Mouse (Mus musculus) Patski (cell line): ENCODE measurements at regions not wholly inside any gene's neighbourhood (a gene's known extent, or its start where the extent isn't known, plus 50 kb on each side); places are given as distances from the start of the nearest gene placed in this dataset.
"Not testable (repeated sequence)": the region's sequence is repeated elsewhere in the genome, so short reads cannot be mapped to it uniquely, and the experiment has no call there.

Experiments used
- ATAC-seq: fragments of 100-300 bp; one replicate; pipeline ENCODE4 v1.8.0; 2021
- CTCF ChIA-PET: fragments of 350-600 bp; sonication (Branson Sonifier 250); formaldehyde crosslinking; loops from one replicate; lab custom pipeline; 2022; ENCODE audit warnings: inconsistent platforms; lab: Charles Lee
- POLR2A ChIA-PET: fragments of 350-600 bp; sonication (Branson Sonifier 250); formaldehyde crosslinking; loops from one replicate; lab custom pipeline; 2022; ENCODE audit warnings: antibody characterized with exemption, inconsistent platforms; lab: Charles Lee
- DNase-seq: peaks from one replicate; pipeline ENCODE4 v3.0.0-alpha.2; 2011; ENCODE audit warnings: low read depth, low spot score
- H3K27me3 ChIP-seq: fragments of 371-371 bp; one replicate; pipeline ENCODE4 v1.5.1; 2021
- CTCF ChIP-seq: fragments of 100-300 bp; IDR thresholded peaks from one replicate; pipeline ENCODE4 v1.5.1; 2021
- in situ Hi-C: fragments of 300-500 bp; cut with MboI; formaldehyde crosslinking; loops from 3 replicates; pipeline ENCODE4 v1.11.1; 2018; ENCODE audit warnings: low pct_unique_long_range_greater_than_20kb, mixed read lengths

DNA sequence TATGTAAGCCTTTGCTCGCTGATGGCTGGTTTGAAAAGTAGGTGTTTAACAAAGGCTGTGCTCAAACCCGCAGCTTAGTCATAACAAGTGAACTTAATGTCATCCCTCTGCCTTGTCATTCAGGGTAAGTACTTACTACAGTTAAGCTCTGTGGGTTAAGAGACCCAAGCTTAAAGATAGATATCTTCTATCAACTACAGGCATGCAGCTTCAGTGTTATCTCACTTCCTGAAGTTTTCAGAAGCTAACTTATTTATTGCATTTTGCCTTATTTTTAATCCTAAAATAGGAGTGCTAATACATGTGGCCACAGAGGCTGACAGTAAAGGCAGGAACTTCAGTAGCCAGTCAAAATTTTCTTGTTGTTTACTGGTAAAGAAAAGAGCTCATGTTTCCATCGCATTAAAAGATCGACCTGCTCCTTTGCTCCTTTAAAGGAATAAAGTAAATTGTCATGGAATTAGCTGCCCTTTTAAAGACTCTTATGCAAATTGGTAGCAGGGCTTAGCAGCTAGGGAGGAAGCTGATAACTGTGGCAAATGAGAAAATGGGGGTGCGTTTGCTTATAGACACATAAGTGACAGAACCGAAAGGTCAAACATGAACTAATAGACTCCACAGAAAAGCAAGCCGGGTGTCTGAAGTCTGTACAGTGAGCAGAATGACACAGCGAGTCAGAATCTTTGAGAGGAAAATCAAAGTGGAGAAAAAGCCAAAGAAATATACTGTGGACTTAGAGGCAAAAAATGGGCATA lies 55.9 kb upstream of the Inpp4b start:
- DNase-seq = no peak
- POLR2A ChIA-PET = no interaction called here
- CTCF ChIA-PET = interaction anchor here (1.0 to 1.2 kb wide), 2 partner anchors 13 to 24 kb away, joined by 3 read pairs; no protein-coding TSS in a partner anchor
- TF ChIP-seq CTCF = no peak
- in situ Hi-C loops = no loop called here
- ATAC-seq = no peak
- H3K27me3 ChIP-seq = no peaks in the 10 kb centered on the region

DNA sequence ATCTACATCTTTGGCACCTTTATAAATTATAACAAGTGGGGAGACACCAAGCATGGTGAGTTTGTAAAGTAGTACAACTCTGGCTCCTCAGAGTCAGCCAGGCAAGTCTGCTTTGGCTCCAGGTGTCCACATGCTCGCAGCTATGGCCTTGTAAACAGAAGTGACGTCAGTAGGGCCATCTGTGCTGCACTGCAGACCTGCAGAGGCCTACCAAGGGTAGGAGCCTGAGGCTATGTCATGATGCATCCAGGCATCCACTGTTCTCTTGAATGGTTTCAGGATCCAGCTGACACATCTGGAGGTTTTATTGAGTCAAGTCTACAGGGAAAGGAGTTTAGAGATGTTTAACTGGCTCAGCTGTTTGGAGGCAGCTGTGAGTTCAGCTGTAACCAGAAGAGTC lies 82.3 kb upstream of the Inpp4b start:
- H3K27me3 ChIP-seq = no peaks in the 10 kb centered on the region
- no peak for ATAC-seq
- TF ChIP-seq CTCF = no peak
- ChIA-PET POLR2A (no interaction called here), CTCF (no interaction called here)
- DNase-seq = no peak
- in situ Hi-C loops = no loop called here

DNA sequence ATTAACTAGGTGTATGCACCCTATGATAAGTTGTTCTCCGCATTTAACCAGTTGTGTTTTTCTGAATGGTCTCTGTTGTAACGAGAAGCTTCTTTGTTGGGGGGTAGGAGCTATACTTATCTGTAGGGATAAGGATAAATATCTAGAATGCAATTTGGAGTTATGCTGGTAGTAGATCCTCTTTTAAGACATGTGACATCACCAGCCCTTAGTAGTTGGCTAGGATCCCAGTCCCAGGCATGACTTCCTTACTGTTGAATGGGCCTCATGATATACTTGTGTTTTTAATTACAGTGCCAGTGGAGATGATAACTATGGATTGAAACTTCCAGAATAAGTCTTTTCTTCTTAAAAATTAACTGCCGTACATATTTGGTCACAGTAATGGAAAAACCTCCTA lies 118.5 kb upstream of the Inpp4b start:
- ATAC-seq = no peak
- in situ Hi-C loops = no loop called here
- no peaks in the 10 kb centered on the region for H3K27me3 ChIP-seq
- TF ChIP-seq CTCF = no peak
- no peak for DNase-seq
- CTCF ChIA-PET = interaction anchor here (1.8 kb wide), 1 partner anchor 9 kb away, joined by 5 read pairs; no protein-coding TSS in a partner anchor
- POLR2A ChIA-PET = no interaction called here

DNA sequence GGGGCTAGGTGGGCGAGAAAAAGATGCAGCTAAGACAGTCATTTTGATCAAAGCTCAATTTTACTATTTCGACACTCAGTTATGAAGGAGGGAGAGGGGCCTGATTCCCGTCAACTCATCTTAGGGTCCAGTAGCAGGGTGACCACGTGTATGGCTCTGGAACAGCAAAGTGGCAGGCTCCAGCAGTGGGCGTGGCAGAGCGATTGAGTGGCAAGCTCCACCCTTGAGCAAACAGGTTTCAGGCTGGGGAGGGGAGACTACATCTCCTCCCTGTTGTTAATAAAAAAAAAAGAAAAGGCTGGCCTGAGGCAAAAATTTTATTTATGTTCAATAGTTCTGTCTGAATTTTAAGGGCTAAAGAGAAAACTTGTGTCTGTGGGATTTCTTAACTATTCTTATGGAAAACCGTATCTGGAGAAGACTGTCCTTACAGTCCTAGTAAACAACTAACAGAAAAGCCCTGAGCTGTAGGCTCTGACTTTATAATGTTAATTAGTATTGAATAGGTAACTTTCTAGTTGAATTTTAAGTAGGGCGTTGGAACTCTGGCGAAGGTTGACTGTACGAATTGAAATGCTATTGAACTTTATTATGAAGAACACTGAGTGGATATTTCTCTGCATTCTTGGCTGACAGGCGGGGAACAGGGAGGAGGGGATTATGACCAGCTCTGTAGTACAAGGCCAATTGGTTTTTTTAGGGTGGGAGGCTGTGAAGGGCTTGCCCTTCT lies 155.1 kb upstream of the Inpp4b start:
- CTCF ChIA-PET, POLR2A ChIA-PET, in situ Hi-C loops, DNase-seq, H3K27me3 ChIP-seq, ATAC-seq: not testable (repeated sequence)

DNA sequence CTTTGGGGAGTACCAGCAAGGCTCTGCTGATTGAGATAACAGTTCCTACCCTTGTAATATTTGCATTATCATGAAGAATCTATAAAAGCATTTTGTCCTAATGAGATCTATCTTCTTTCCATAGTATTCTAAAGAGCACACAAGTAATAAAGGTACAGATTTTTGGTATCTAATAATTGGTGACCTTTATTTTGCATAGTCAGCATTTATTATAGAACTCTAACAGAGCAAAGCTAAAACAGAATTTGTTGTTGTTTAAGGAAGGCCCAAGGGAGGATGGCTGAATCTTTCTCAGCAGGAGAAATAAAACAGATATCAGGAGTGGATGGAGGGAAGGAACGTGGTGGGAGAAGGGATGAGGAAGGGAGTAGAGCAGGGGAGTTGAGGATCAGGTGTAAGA lies 160.8 kb upstream of the Usp38 start:
- in situ Hi-C loops = no loop called here
- DNase-seq = no peak
- ChIA-PET CTCF (no interaction called here), POLR2A (no interaction called here)
- peaks cover 6% of the 10 kb centered on the region for H3K27me3 ChIP-seq
- no peak for TF ChIP-seq CTCF
- ATAC-seq = no peak

DNA sequence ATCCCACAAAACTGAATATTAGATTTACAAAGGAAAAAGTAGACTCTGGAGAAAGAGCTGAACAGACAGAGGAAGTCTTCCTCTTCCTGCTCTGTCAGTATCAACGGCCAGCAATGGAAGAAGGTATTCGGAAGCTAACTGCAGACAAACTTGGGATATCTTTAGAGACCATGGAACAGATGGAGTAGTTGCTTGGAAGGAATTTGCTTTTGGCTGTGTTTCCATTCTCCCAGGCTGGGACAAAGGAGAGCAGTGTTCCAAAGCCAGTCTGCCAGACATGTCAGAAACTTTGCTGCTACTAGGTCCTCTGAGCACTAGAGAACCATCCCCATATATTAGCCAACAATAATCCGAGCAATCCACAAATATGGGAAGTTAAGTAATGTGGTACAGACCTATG lies 132.5 kb upstream of the Usp38 start:
- in situ Hi-C loops = no loop called here
- ChIA-PET POLR2A (no interaction called here), CTCF (no interaction called here)
- DNase-seq = no peak
- no peak for ATAC-seq
- no peak for TF ChIP-seq CTCF
- H3K27me3 ChIP-seq = no peaks in the 10 kb centered on the region

DNA sequence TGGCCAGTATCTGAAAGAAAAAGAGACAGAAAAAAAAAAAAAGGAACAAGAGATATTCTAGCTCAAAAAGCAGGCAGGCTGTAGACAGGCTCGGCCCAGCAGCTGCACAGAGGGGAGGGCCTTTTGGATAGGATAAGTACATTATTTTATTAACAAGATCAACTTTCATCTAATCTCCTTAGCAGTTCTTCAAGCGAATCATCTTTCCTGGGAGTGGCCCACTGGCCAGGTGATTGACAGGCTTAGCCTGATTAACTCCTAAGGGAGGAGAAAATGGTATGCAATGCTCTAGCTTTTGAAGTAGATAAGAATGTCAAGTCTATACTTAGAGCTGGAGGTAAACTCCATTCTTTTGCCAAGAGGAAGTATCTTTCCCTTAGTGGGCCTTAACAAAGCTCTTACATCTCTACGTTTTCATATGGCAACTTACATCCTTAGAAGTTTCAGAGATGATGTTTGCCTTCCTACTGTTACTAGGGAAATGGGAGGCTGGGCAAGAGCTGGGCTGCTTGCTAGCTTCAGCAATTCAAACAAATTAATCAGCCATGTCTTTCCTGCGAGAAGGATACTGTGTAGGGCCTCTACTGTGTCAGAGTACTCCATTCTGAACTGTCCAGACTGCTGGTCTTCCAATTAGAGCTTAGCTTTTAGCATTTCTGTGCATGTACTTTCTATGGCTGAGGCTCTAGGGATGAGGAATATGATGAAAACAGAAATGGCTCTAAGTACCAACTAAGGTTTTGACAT lies 92.2 kb upstream of the Usp38 start:
- in situ Hi-C loops = no loop called here
- TF ChIP-seq CTCF = no peak
- DNase-seq (no peak), ATAC-seq (no peak)
- peaks cover 6% of the 10 kb centered on the region for H3K27me3 ChIP-seq
- POLR2A ChIA-PET = no interaction called here
- CTCF ChIA-PET = no interaction called here

DNA sequence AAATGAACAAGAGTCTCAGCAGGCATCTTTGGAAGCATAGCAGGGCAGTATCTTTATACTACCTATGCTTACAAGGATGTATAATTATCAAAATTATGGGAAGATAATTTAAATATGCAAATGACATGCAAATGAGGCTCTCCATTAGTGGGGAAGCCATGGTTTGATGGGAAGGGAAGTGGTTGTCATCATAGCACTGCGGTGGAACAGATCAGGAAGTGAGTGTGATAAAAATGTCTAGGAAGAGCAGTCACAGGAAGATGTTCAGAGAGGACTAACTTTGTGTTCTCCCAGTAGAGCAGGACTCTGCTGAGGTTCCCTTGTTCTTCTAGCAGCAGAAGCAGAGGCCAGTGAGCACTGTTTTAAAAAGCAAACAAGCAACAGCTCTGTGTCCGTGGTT lies 84.2 kb upstream of the Usp38 start:
- no peak for DNase-seq
- ChIA-PET CTCF (no interaction called here), POLR2A (no interaction called here)
- in situ Hi-C loops = no loop called here
- no peak for ATAC-seq
- no peak for TF ChIP-seq CTCF
- no peaks in the 10 kb centered on the region for H3K27me3 ChIP-seq

DNA sequence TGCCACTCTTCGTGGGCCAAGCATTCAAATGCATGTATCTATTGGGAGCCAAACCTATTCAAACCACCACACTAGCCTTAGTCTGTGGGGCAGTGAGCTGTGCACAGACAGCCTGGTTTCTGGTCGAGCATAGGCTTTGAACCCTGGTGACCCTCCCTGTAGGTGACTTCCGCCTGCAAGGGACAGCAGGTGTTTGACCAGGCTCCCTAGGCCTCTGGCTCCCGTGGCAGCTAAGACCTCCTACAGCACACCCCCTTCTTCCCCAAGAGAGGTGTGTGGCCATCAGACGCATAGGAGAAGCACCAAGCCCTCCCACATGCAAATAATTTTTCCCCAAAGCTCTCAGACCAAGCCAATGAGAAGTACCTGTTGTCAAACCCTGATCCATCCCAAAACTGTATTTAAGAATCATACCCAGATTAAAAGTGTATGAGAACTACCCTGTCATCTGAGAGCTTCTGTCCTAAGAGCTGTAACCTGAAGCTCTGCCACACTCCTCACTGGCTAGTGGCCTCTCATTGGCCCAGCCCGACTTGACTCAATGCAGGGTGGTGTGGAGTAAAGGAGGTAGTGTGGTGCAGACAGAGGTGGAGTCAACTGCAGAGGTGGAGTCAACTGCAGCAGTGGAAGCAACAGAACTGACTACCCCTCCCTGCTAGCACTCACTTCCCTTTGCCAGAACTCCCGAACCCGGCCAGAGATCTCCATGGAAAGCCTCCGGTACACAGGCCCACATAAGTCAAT lies 82.5 kb upstream of the Usp38 start:
- no peak for DNase-seq

DNA sequence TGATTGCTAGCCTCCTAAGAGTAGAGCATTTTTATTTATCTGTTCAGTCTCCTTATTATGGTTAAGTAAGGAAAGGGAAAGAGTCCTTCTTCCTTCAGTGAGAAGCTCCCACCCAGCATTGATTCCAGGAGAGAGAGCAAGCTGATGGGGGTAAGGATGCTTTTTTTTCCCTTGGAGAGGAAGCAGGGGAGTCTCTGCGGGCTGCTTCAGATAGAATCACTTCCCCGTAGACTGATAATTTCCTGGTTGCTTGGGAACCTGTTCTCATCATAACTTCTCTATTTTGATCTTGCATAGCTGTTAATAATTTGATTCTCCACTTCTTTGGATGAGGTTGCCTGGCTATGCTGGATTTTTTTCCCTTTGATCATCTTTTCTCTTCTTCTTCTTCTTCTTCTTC lies 80.5 kb upstream of the Usp38 start:
- CTCF ChIA-PET = no interaction called here
- DNase-seq (no peak), ATAC-seq (no peak)
- no peak for TF ChIP-seq CTCF
- in situ Hi-C loops = no loop called here
- POLR2A ChIA-PET = no interaction called here
- H3K27me3 ChIP-seq = no peaks in the 10 kb centered on the region

More for the DNA sequence above, 82.5 kb upstream of the Usp38 start:
- ATAC-seq = no peak
- ChIA-PET CTCF (no interaction called here), POLR2A (no interaction called here)
- H3K27me3 ChIP-seq = no peaks in the 10 kb centered on the region
- TF ChIP-seq CTCF = no peak
- in situ Hi-C loops = no loop called here
